Mouse (Mus musculus): Measurements from ENCODE around the gene Tex14.
"Not testable (repeated sequence)": the region's sequence is repeated elsewhere in the genome, so short reads cannot be mapped to it uniquely, and the experiment has no call there.

- TF ChIP-seq CTCF (IDR thresholded peaks at IDR 0.05; ENCODE audit: borderline replicate concordance, insufficient read depth, low read depth, low read length); POLR2A (IDR thresholded peaks at IDR 0.05; ENCODE audit: borderline replicate concordance, insufficient read depth, low read length): not testable (repeated sequence)
Observed at GRCm38 (mm10) chr11:87452779-87453178, 47.9 kb downstream of the Tex14 start.
